Mouse (Mus musculus) heart, postnatal 0 days (tissue): ENCODE measurements around the gene Edn1. TPM values are rescaled to one million over a fixed set of nuclear protein-coding genes. Genes with fewer than 3 reads are reported as not detected.

Source experiments
- ATAC-seq: fragments of 200-750 bp; cut with Nextera tagmentation; 2 replicates; pipeline ENCODE4 v1.8.0; 2017; ENCODE audit warnings: low read depth, moderate number of reproducible peaks, moderate library complexity; ENCODE audit not compliant: insufficient read depth
- DNase-seq: peaks from one replicate; pipeline ENCODE4 v3.0.0-alpha.2; 2016; ENCODE audit warnings: low spot score
- H3K27ac ChIP-seq: fragments of 300-500 bp; sonication (generic); 2 replicates; pipeline ENCODE4 v1.5.1; 2014; ENCODE audit warnings: low read depth, mild to moderate bottlenecking
- H3K27me3 ChIP-seq: fragments of 300-500 bp; sonication (generic); 2 replicates; pipeline ENCODE4 v1.6.1; 2014; ENCODE audit warnings: low read length, mixed read lengths; ENCODE audit not compliant: control insufficient read depth, insufficient read depth
- H3K36me3 ChIP-seq: fragments of 300-500 bp; sonication (generic); replicated peaks from 2 replicates; pipeline ENCODE4 v1.6.1; 2014; ENCODE audit warnings: low read length, mixed read lengths; ENCODE audit not compliant: control insufficient read depth, insufficient read depth
- H3K4me1 ChIP-seq: fragments of 300-500 bp; sonication (generic); 2 replicates; pipeline ENCODE4 v1.6.1; 2014; ENCODE audit warnings: antibody characterized with exemption; ENCODE audit not compliant: control insufficient read depth, insufficient read depth
- H3K4me2 ChIP-seq: fragments of 300-500 bp; sonication (generic); 2 replicates; pipeline ENCODE4 v1.6.1; 2014; ENCODE audit warnings: low read depth, mild to moderate bottlenecking, low read length, moderate library complexity
- H3K4me3 ChIP-seq: fragments of 300-500 bp; sonication (generic); 2 replicates; pipeline ENCODE4 v1.5.1; 2014; ENCODE audit warnings: low read depth, low read length
- H3K9ac ChIP-seq: fragments of 300-500 bp; sonication (generic); replicated peaks from 2 replicates; pipeline ENCODE4 v1.6.1; 2014; ENCODE audit warnings: low read depth, low read length, mixed read lengths
- H3K9me3 ChIP-seq: fragments of 300-500 bp; sonication (generic); replicated peaks from 2 replicates; pipeline ENCODE4 v1.6.1; 2016; ENCODE audit warnings: low read length; ENCODE audit not compliant: control insufficient read depth
- CTCF ChIP-seq: IDR thresholded peaks from 2 replicates; pipeline ENCODE4 v1.5.1; 2016; ENCODE audit warnings: antibody characterized with exemption, control low read depth, low read depth
- EP300 ChIP-seq: IDR thresholded peaks from 2 replicates; pipeline ENCODE4 v1.6.1; 2016; ENCODE audit warnings: antibody characterized with exemption, low read depth
- WGBS: fragments of 180-500 bp; shearing (Covaris S2); extraction: QIAGEN DNeasy Blood & Tissue Kit; methylation state at CpG from one replicate; pipeline ENCODE4 v1.1.7; 2014; 5-methylcytosine and 5-hydroxymethylcytosine counted together
- polyA plus RNA-seq: library from polyadenylated mRNA; unstranded; fragments of >200 nt; fragmentation: Nextera tagmentation; extraction: Ambion mirVana; gene quantifications from 2 replicates; pipeline ENCODE4 v1.2.1, GENCODE M21; 2015
- total RNA-seq: library from RNA; depleted of rRNA; stranded (reverse); fragments of >200 nt; gene quantifications from 2 replicates; pipeline ENCODE4 v1.2.3, GENCODE M21; 2014; ENCODE audit warnings: low replicate concordance

Gene Edn1
- total and polyA plus RNA-seq, 2 experiments from 2014 or later = 7.4 to 7.8 TPM

- Histone ChIP-seq H3K4me2 (no peak overlapping the region), H3K27ac (no peak overlapping the region), H3K36me3 (no peaks in the 10 kb centered on the region), H3K4me1 (no peaks in the 10 kb centered on the region), H3K9ac (no peak overlapping the region), H3K4me3 (no peak overlapping the region), H3K27me3 (no peaks in the 10 kb centered on the region), H3K9me3 (no peaks in the 10 kb centered on the region)
- ATAC-seq (no peak), DNase-seq (no peak)
- whole genome bisulfite sequencing = 91% methylated on average over 4 of the region's 4 CpGs
- no peak for TF ChIP-seq EP300
- no peak for TF ChIP-seq CTCF
Measured at GRCm38 (mm10) chr13:42317808-42318207, 16.5 kb downstream of the Edn1 start.

GRCm38 (mm10) chr13:42328576-42328975 is 27.3 kb downstream of the Edn1 start:
- H3K27me3 ChIP-seq = no peaks in the 10 kb centered on the region
- WGBS = 55% methylated on average over 2 of the region's 2 CpGs
- no peaks in the 10 kb centered on the region for H3K4me1 ChIP-seq
- no peak for DNase-seq
- H3K36me3 ChIP-seq = no peaks in the 10 kb centered on the region
- no peak overlapping the region for H3K4me3 ChIP-seq
- H3K4me2 ChIP-seq = no peak overlapping the region
- H3K27ac ChIP-seq = no peak overlapping the region
- 0 out of 2 replicates have a peak, but pooled peaks cover 7% of the 10 kb centered on the region for H3K9me3 ChIP-seq
- no peak for ATAC-seq
- H3K9ac ChIP-seq = no peak overlapping the region
- TF ChIP-seq CTCF (no peak), EP300 (no peak)

GRCm38 (mm10) chr13:42331104-42331503 is 29.8 kb downstream of the Edn1 start:
- no peak overlapping the region for H3K4me3 ChIP-seq
- ATAC-seq (no peak), DNase-seq (no peak)
- 0 out of 2 replicates have a peak, but pooled peaks cover 7% of the 10 kb centered on the region for H3K9me3 ChIP-seq
- TF ChIP-seq CTCF (no peak), EP300 (no peak)
- 0 out of 2 replicates have a peak, but pooled peaks cover 1% of the 10 kb centered on the region for H3K4me1 ChIP-seq
- H3K9ac ChIP-seq = no peak overlapping the region
- no peaks in the 10 kb centered on the region for H3K27me3 ChIP-seq
- WGBS = 84% methylated on average over 2 of the region's 2 CpGs
- no peak overlapping the region for H3K4me2 ChIP-seq
- no peaks in the 10 kb centered on the region for H3K36me3 ChIP-seq
- H3K27ac ChIP-seq = no peak overlapping the region

- Histone ChIP-seq H3K4me3 (no peak overlapping the region), H3K4me1 (0 out of 2 replicates have a peak, but pooled peaks cover 7% of the 10 kb centered on the region), H3K4me2 (no peak overlapping the region), H3K27ac (no peak overlapping the region), H3K36me3 (no peaks in the 10 kb centered on the region), H3K9ac (no peak overlapping the region), H3K9me3 (0 out of 2 replicates have a peak, but pooled peaks cover 3% of the 10 kb centered on the region), H3K27me3 (no peaks in the 10 kb centered on the region)
- ATAC-seq (no peak), DNase-seq (no peak)
- WGBS = 82% methylated on average over 3 of the region's 3 CpGs
- no peak for TF ChIP-seq CTCF
- TF ChIP-seq EP300 = no peak
Measured at GRCm38 (mm10) chr13:42334981-42335380, 33.7 kb downstream of the Edn1 start.

- no peaks in the 10 kb centered on the region for H3K27me3 ChIP-seq
- H3K4me2 ChIP-seq = no peak overlapping the region
- TF ChIP-seq EP300 (no peak), CTCF (no peak)
- ATAC-seq (no peak), DNase-seq (peak; percentile 12)
- WGBS = 24% methylated on average over 4 of the region's 4 CpGs
- H3K27ac ChIP-seq = no peak overlapping the region
- H3K4me3 ChIP-seq = no peak overlapping the region
- H3K9ac ChIP-seq = no peak overlapping the region
- H3K9me3 ChIP-seq = 0 out of 2 replicates have a peak, but pooled peaks cover 3% of the 10 kb centered on the region
- 0 out of 2 replicates have a peak, but pooled peaks cover 7% of the 10 kb centered on the region for H3K4me1 ChIP-seq
- H3K36me3 ChIP-seq = no peaks in the 10 kb centered on the region
Measured at GRCm38 (mm10) chr13:42336414-42336813, 35.1 kb downstream of the Edn1 start.

GRCm38 (mm10) chr13:42337072-42337471 is 35.8 kb downstream of the Edn1 start:
- Histone ChIP-seq H3K4me2 (no peak overlapping the region), H3K4me1 (0 out of 2 replicates have a peak, but pooled peaks cover 7% of the 10 kb centered on the region), H3K9ac (no peak overlapping the region), H3K27me3 (no peaks in the 10 kb centered on the region), H3K27ac (no peak overlapping the region), H3K4me3 (no peak overlapping the region), H3K9me3 (no peaks in the 10 kb centered on the region), H3K36me3 (no peaks in the 10 kb centered on the region)
- 83% methylated on average over 2 of the region's 2 CpGs for WGBS
- ATAC-seq (no peak), DNase-seq (no peak)
- TF ChIP-seq EP300 = no peak
